22 mouse cellular contexts compared by ENCODE assay signal in the genomic region with DNA sequence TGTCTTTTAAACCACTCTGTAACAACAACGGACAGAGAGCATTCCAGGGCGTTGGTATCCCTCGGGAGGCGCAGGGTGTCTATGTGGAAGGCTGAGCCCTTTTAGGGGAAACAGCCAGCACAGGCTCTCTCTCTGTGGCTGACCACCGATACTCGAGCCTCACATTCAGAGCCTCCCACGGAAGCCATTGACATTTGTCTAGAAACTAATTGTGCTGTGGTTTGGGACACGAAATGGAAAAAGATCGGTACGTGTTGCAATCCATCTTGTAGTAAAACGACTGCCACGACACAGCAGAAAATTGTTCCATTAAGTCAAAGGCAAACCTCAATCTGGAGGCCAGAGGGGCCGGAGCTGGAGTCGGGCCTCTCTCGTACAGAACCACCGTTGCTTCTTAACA.
"Had no signal": no experiment of that assay in that cellular context is flagged by ENCODE, and none has a peak within 500 bp of the region (broad histone marks: within the 10 kb centered on the region; RNA-seq: fewer than 3 reads in every experiment).

No protein-coding gene starts in this region.

- H3K4me3 ChIP-seq: lung, embryonic 15.5 days; midbrain, embryonic 10.5 days; midbrain, embryonic 12.5 days; myocyte; neural tube, embryonic 13.5 days; neural tube, embryonic 15.5 days had no signal

- H3K36me3 ChIP-seq: lung, embryonic 15.5 days; midbrain, embryonic 10.5 days; midbrain, embryonic 12.5 days; neural tube, embryonic 13.5 days; neural tube, embryonic 15.5 days had no signal

- H3K27me3 ChIP-seq: lung, embryonic 15.5 days; midbrain, embryonic 12.5 days; neural tube, embryonic 13.5 days; neural tube, embryonic 15.5 days had no signal

- H3K27ac ChIP-seq: lung, embryonic 15.5 days; macrophage; midbrain, embryonic 10.5 days; midbrain, embryonic 12.5 days; neural tube, embryonic 13.5 days; neural tube, embryonic 15.5 days had no signal

- H3K4me1 ChIP-seq: midbrain, embryonic 12.5 days; neural tube, embryonic 13.5 days; neural tube, embryonic 15.5 days had no signal

- H3K9me3 ChIP-seq: lung, embryonic 15.5 days; midbrain, embryonic 10.5 days; midbrain, embryonic 12.5 days; neural tube, embryonic 13.5 days; neural tube, embryonic 15.5 days had no signal

- ATAC-seq: liver, postnatal 0 days; lung, postnatal 0 days; midbrain, embryonic 16.5 days had no signal

- DNase-seq: liver, postnatal 0 days; lung, adult 2 months; lung, postnatal 14 days; lung, postnatal 36 days; midbrain, embryonic 14.5 days; retina, postnatal 1 day; right cerebral cortex, adult 18-20 months; right cerebral cortex, postnatal 25 days; right cerebral cortex, postnatal 4 days; spleen, adult 18-20 months; thymus, adult 18-20 months; thymus, postnatal 14 days; thymus, postnatal 36 days had no signal

- H3K4me2 ChIP-seq: lung, embryonic 15.5 days; midbrain, embryonic 12.5 days; neural tube, embryonic 13.5 days; neural tube, embryonic 15.5 days had no signal

- H3K9ac ChIP-seq: liver, postnatal 0 days; lung, embryonic 15.5 days; midbrain, embryonic 12.5 days; neural tube, embryonic 13.5 days; neural tube, embryonic 15.5 days had no signal
